Mouse (Mus musculus) lung, adult 2 months (tissue): Measurements from ENCODE around the gene Flot1.

ENCODE experiments used
- CTCF ChIP-seq: fragments of 200-500 bp; IDR thresholded peaks from 2 replicates; pipeline ENCODE4 v1.5.1; 2011; ENCODE audit warnings: mild to moderate bottlenecking, low read length, control low read depth; ENCODE audit not compliant: insufficient read depth
- POLR2A ChIP-seq: fragments of 200-500 bp; IDR thresholded peaks from 2 replicates; pipeline ENCODE4 v1.6.1; 2011; ENCODE audit warnings: low read depth, mild to moderate bottlenecking, control low read depth, low read length, borderline replicate concordance; ENCODE audit errors: extremely low read depth

- TF ChIP-seq CTCF, result no peak
- TF ChIP-seq POLR2A, result no peak
Observed at GRCm38 (mm10) chr17:35833894-35834293, 10.9 kb downstream of the Flot1 start.
